Mouse (Mus musculus): ENCODE results near the gene Oaz1.

DNA sequence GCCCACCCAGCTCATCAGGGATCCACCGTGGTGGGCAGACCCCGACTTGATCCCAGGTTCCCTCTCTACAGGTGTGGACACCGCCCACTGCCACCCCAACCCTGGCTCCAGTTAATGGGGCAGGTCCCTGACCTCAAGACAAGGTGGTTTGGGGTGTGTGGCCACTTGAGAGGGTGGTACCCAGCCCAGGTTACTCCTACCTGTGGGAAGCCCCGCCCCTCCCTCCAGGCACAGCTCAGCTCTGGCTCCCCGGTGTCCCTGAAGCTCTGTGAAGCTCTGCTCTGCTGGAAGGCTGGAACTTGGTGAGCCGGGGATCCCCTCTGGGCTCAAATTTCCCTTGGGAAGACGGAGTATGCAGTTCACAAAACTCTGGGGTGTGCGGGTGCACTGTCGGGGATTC lies 45.1 kb downstream of the Oaz1 start, which contains the start of gene Tmprss9:
- TF ChIP-seq POLR2A (IDR thresholded peaks at IDR 0.05; ENCODE audit: low read depth, low read length) (no peak), CTCF (IDR thresholded peaks at IDR 0.05; ENCODE audit: borderline replicate concordance, insufficient read depth, low read length) (no peak)

All from embryonic fibroblast, embryonic 13.5 days (primary cell).